Mouse (Mus musculus): Measurements from ENCODE around the gene Gpank1. TPM values are rescaled to one million over a fixed set of nuclear protein-coding genes. Genes with fewer than 3 reads are reported as not detected.
A peak's percentile ranks its signal among the peaks of the same experiment; 100 is the strongest.

The Gpank1 gene
- polyA plus RNA-seq, 1 experiment from 2014 or later, result 10.0 TPM

DNA sequence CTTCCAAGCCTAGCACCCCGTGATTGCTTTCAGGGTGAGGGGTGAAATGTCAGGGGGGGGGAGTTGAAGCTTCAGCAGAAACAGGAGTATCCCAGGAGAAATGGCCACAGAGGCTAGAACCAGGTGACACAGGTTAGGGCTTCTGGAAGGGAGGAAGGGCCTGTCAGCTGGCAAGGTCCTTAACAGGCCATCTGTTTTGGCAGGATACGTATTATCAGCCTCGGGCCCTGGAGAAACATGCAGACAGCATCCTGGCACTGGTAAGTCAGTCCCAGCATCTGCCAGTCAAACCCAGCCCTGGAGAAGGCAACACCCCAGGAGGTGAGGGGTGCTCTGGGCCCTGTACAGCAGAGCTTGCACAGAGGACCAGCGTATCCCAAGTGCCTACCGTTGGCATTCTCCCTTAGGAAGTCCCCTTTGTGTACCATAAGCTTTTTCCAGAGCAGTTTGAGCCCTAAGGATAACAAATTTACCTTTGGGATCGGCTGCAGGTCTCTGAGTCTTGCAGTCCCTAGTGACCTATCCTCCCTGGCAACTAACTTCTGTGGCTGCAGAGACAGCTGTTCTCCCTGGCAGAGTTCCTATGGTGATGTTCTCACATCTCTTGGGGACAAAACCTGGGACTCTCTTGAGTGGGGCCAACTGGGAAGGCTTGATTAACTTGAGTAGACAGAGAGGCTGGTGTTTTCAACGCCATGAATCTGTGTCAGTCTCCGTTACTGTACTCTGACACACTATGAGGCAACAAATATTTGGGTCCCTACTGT lies 30.9 kb upstream of the Gpank1 start:
- peak overlapping the region; percentile 79 for H3K9ac ChIP-seq (ENCODE audit: low read length)
- peaks cover 42% of the 10 kb centered on the region for H3K36me3 ChIP-seq (ENCODE audit: control insufficient read depth, insufficient read depth, low read length)
- H3K27me3 ChIP-seq (ENCODE audit: control insufficient read depth, insufficient read depth, low read length), result no peaks in the 10 kb centered on the region
- peak overlapping the region; percentile 0 to 87; a peak in 2 of 4 replicates for H3K27ac ChIP-seq (replicated peaks in 1 of 2; ENCODE audit: control insufficient read depth in 1 of 2, insufficient read depth in 1 of 2, low read depth in 2 of 2, low read length in 2 of 2)
- no peaks in the 10 kb centered on the region for H3K9me3 ChIP-seq (ENCODE audit: control insufficient read depth, low read length)
- ATAC-seq (ENCODE audit: insufficient number of reproducible peaks, insufficient read depth, low FRiP score, low read depth), result no peak
- 60% methylated on average over 8 of the region's 8 CpGs for WGBS
- H3K4me3 ChIP-seq (ENCODE audit: control insufficient read depth in 1 of 2, insufficient read depth in 1 of 2, low read depth in 1 of 2, low read length in 2 of 2), result peak overlapping the region; percentile 57 to 74; a peak in 3 of 4 replicates
- peaks cover 5 to 10% of the 10 kb centered on the region in 2 experiments for H3K4me1 ChIP-seq (ENCODE audit: control insufficient read depth in 2 of 2, insufficient read depth in 2 of 2, low read length in 2 of 2)
- peak overlapping the region; percentile 72 for H3K4me2 ChIP-seq (ENCODE audit: low read length)

DNA sequence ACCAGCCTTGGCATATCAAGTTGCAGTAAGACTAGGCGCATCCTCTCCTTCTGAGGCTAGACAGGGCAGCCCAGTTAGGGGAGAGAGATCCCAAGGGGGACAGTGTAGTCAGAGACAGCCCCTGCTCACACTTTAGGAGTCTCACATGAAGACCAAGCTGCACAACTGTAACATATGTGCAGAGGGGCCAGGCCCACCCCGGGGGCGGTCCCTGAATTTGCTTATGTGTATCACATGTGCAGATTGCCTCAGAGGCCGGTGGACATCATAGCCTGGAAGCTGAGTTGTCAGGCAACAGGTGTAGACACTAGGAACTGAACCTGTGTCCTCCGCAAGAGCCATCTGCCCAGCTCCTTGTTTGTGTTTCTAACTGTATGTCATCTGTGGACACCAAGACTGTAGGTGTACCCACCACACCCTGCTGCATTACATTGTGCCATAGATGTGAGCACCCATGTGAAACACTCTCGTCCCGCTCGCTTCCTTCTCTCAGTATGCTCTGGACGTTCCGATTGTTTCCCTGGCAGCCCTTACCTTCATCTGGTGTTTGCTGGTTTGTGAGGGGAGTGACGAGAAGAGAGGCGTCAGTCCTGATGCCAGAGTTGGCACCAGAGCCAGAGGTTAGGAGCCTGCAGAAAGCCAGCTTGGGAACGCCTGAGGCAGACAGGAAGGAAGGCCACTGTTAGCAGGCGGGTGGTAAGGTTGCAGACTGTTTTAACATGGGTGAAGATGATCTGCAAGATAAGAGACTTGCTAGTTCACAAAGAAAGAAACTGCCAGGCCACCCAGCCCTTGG lies 28.7 kb upstream of the Gpank1 start:
- ATAC-seq (ENCODE audit: insufficient number of reproducible peaks, insufficient read depth, low FRiP score, low read depth), result no peak
- peaks cover 5 to 10% of the 10 kb centered on the region in 2 experiments for H3K4me1 ChIP-seq (ENCODE audit: control insufficient read depth in 2 of 2, insufficient read depth in 2 of 2, low read length in 2 of 2)
- H3K4me3 ChIP-seq (ENCODE audit: control insufficient read depth in 1 of 2, insufficient read depth in 1 of 2, low read depth in 1 of 2, low read length in 2 of 2), result no peak overlapping the region
- H3K27ac ChIP-seq (replicated peaks in 1 of 2; ENCODE audit: control insufficient read depth in 1 of 2, insufficient read depth in 1 of 2, low read depth in 2 of 2, low read length in 2 of 2), result no peak overlapping the region
- no peak overlapping the region for H3K4me2 ChIP-seq (ENCODE audit: low read length)
- H3K9me3 ChIP-seq (ENCODE audit: control insufficient read depth, low read length), result no peaks in the 10 kb centered on the region
- peaks cover 64% of the 10 kb centered on the region for H3K36me3 ChIP-seq (ENCODE audit: control insufficient read depth, insufficient read depth, low read length)
- H3K27me3 ChIP-seq (ENCODE audit: control insufficient read depth, insufficient read depth, low read length), result no peaks in the 10 kb centered on the region
- WGBS, result 90% methylated on average over 14 of the region's 14 CpGs
- H3K9ac ChIP-seq (ENCODE audit: low read length), result no peak overlapping the region

DNA sequence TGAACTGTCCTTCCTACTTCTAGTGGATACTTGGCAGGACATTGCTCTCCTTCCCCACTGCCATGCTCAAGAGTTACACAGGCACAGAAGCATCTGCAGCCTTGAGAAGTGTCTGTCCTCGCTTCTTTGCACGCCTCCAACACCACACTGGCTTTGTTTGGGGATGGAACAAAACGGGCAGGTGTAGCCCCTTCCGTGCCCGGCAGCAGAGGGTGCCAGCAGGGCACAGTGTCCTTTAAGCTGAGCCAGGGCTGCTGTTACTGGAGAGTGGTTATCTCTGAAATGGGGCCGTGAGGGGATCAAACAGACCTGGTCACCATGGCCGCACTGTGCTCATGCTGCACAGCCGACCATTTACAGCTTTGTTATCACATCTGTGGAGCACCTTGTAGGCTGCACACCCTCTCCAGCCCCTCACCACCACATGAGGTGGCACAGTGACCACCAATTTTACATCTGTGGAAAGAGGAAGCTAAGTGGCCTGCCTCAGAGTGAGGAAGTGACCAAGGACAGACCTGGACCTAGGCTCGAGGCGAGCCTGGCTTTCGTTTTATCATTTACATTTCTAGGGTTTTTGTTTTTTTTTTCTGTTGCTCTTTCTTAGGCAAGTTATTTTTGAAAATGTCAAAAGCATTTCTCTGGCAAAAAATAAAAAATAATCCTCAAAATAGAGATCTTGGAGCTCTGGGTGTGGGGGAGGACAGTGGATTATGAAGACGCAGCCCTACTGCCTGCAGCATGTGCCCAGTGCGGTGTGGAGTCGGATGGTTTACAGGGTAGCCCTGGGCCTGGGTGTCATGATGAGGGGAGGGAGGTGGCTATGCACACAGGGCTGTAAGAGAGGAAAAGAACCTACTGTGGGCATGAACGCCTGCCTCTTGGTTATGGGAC lies 26.5 kb upstream of the Gpank1 start:
- no peak overlapping the region for H3K27ac ChIP-seq (replicated peaks in 1 of 2; ENCODE audit: control insufficient read depth in 1 of 2, insufficient read depth in 1 of 2, low read depth in 2 of 2, low read length in 2 of 2)
- no peak overlapping the region for H3K4me2 ChIP-seq (ENCODE audit: low read length)
- peaks cover 84% of the 10 kb centered on the region for H3K36me3 ChIP-seq (ENCODE audit: control insufficient read depth, insufficient read depth, low read length)
- H3K27me3 ChIP-seq (ENCODE audit: control insufficient read depth, insufficient read depth, low read length), result no peaks in the 10 kb centered on the region
- H3K9me3 ChIP-seq (ENCODE audit: control insufficient read depth, low read length), result no peaks in the 10 kb centered on the region
- 71% methylated on average over 15 of the region's 15 CpGs for WGBS
- no peak overlapping the region for H3K9ac ChIP-seq (ENCODE audit: low read length)
- no peak for ATAC-seq (ENCODE audit: insufficient number of reproducible peaks, insufficient read depth, low FRiP score, low read depth)
- peaks cover 5 to 10% of the 10 kb centered on the region in 2 experiments for H3K4me1 ChIP-seq (ENCODE audit: control insufficient read depth in 2 of 2, insufficient read depth in 2 of 2, low read length in 2 of 2)
- no peak overlapping the region for H3K4me3 ChIP-seq (ENCODE audit: control insufficient read depth in 1 of 2, insufficient read depth in 1 of 2, low read depth in 1 of 2, low read length in 2 of 2)

DNA sequence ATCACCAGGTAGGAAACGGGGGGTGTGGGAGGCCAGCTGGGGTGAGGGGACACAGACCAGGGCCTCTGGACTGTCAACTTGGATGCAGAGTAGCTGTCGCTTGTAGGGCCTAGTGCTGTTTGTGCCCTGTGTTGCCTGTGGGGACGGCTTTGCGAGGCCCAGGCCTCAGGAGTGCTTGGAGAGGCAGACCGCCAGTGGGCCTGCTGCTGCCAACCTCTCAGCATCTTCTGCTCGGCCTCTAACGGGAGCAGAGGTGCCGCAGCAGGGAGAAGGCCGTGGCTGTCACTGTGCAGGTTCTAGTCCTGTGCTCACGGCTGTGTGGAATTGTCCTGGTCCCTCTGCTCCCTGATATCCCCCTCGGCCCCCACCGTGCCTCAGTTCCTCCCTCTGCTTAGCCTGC lies 24.7 kb upstream of the Gpank1 start:
- Histone ChIP-seq H3K27me3 (ENCODE audit: control insufficient read depth, insufficient read depth, low read length) (no peaks in the 10 kb centered on the region), H3K4me3 (ENCODE audit: control insufficient read depth in 1 of 2, insufficient read depth in 1 of 2, low read depth in 1 of 2, low read length in 2 of 2) (no peak overlapping the region), H3K4me2 (ENCODE audit: low read length) (no peak overlapping the region), H3K27ac (replicated peaks in 1 of 2; ENCODE audit: control insufficient read depth in 1 of 2, insufficient read depth in 1 of 2, low read depth in 2 of 2, low read length in 2 of 2) (no peak overlapping the region; a peak in 1 of 4 replicates), H3K36me3 (ENCODE audit: control insufficient read depth, insufficient read depth, low read length) (peaks cover 97% of the 10 kb centered on the region), H3K9ac (ENCODE audit: low read length) (peak overlapping the region; percentile 16; the same call in 1 of the 2 replicates), H3K4me1 (ENCODE audit: control insufficient read depth in 2 of 2, insufficient read depth in 2 of 2, low read length in 2 of 2) (no peaks in the 10 kb centered on the region), H3K9me3 (ENCODE audit: control insufficient read depth, low read length) (no peaks in the 10 kb centered on the region)
- 83% methylated on average over 12 of the region's 12 CpGs for WGBS
- no peak for ATAC-seq (ENCODE audit: insufficient number of reproducible peaks, insufficient read depth, low FRiP score, low read depth)

DNA sequence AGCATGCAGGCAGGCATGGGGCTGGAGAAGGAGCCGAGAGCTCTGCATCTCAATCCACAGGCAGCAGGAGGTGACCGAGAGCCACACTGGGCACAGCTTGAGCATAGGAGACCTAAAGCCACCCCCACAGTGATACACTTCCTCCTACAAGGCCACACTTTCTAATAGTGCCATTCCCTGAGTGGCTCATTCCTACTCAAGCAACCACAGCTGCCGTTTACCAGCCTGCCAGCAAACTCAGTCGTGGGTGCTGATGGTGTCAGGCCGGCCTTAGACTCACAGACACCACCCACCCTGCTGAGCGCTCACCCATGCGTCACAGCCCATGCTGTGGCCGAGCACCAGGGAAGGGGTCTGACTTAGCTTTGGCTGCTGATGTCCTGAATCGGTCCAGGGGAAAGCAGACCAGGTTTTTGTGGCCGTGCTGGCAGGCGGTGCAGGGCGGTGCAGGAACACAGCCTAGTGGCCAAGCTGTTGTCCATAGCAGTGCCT lies 24.0 kb upstream of the Gpank1 start:
- no peaks in the 10 kb centered on the region for H3K9me3 ChIP-seq (ENCODE audit: control insufficient read depth, low read length)
- no peak overlapping the region for H3K4me3 ChIP-seq (ENCODE audit: control insufficient read depth in 1 of 2, insufficient read depth in 1 of 2, low read depth in 1 of 2, low read length in 2 of 2)
- WGBS, result 90% methylated on average over 12 of the region's 12 CpGs
- no peak for ATAC-seq (ENCODE audit: insufficient number of reproducible peaks, insufficient read depth, low FRiP score, low read depth)
- H3K4me2 ChIP-seq (ENCODE audit: low read length), result no peak overlapping the region
- H3K36me3 ChIP-seq (ENCODE audit: control insufficient read depth, insufficient read depth, low read length), result peaks cover 98% of the 10 kb centered on the region
- no peak overlapping the region for H3K27ac ChIP-seq (replicated peaks in 1 of 2; ENCODE audit: control insufficient read depth in 1 of 2, insufficient read depth in 1 of 2, low read depth in 2 of 2, low read length in 2 of 2)
- no peaks in the 10 kb centered on the region for H3K27me3 ChIP-seq (ENCODE audit: control insufficient read depth, insufficient read depth, low read length)
- no peak overlapping the region for H3K9ac ChIP-seq (ENCODE audit: low read length)
- no peaks in the 10 kb centered on the region; a peak in 1 of 4 replicates for H3K4me1 ChIP-seq (ENCODE audit: control insufficient read depth in 2 of 2, insufficient read depth in 2 of 2, low read length in 2 of 2)

DNA sequence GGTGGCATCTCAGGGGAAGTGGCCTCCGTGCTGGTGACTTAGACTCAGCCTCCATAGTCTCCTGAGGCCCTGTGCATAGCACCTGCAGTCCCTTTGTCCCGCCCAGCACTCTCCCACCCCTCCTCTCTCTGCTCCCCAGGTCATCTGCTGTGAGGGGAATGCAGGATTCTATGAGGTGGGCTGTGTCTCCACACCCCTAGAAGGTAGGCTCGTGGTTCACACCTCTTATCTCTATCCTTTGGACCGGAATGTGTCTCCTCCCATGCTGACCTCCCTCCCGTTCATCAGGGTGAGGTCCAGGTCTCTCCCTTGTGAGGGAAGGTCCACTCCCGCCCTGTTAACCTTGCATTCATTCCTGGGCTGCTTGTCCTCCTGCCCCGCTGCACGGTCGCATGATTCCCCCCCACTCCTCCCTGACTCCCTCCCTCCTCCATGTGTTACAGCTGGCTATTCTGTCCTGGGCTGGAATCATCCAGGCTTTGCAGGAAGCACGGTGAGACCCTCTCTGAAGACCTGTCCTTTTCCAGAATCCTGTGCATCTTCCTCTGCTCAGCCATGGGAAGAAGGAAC lies 21.0 kb upstream of the Gpank1 start:
- H3K4me2 ChIP-seq (ENCODE audit: low read length), result no peak overlapping the region
- peaks cover 92% of the 10 kb centered on the region for H3K36me3 ChIP-seq (ENCODE audit: control insufficient read depth, insufficient read depth, low read length)
- H3K27ac ChIP-seq (replicated peaks in 1 of 2; ENCODE audit: control insufficient read depth in 1 of 2, insufficient read depth in 1 of 2, low read depth in 2 of 2, low read length in 2 of 2), result no peak overlapping the region
- no peak for ATAC-seq (ENCODE audit: insufficient number of reproducible peaks, insufficient read depth, low FRiP score, low read depth)
- no peak overlapping the region for H3K9ac ChIP-seq (ENCODE audit: low read length)
- 47% methylated on average over 10 of the region's 10 CpGs for WGBS
- H3K9me3 ChIP-seq (ENCODE audit: control insufficient read depth, low read length), result no peaks in the 10 kb centered on the region
- no peaks in the 10 kb centered on the region for H3K27me3 ChIP-seq (ENCODE audit: control insufficient read depth, insufficient read depth, low read length)
- H3K4me3 ChIP-seq (ENCODE audit: control insufficient read depth in 1 of 2, insufficient read depth in 1 of 2, low read depth in 1 of 2, low read length in 2 of 2), result no peak overlapping the region
- peaks cover 6 to 12% of the 10 kb centered on the region in 2 experiments; a peak in 3 of 4 replicates for H3K4me1 ChIP-seq (ENCODE audit: control insufficient read depth in 2 of 2, insufficient read depth in 2 of 2, low read length in 2 of 2)

DNA sequence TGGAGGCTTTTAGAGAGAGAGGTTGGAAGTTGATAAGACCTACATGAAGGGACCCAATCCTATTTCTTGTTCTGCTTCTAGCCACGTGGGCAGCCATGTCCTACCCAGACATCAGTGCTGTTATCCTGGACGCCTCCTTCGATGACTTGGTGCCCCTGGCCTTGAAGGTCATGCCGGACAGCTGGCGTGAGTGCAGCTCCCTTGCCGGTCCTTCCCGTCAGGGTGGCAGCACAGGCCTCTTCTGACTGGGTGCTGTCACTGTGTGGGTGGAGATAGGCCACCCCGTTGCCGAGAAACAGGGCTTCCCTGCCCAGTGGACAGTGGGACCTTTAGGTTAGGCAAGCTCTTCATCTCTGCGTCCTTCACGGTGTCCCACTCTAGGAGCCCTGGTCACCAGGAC lies 20.1 kb upstream of the Gpank1 start:
- Histone ChIP-seq H3K4me2 (ENCODE audit: low read length) (no peak overlapping the region), H3K4me1 (ENCODE audit: control insufficient read depth in 2 of 2, insufficient read depth in 2 of 2, low read length in 2 of 2) (peaks cover 7 to 12% of the 10 kb centered on the region in 2 experiments; a peak in 3 of 4 replicates), H3K4me3 (ENCODE audit: control insufficient read depth in 1 of 2, insufficient read depth in 1 of 2, low read depth in 1 of 2, low read length in 2 of 2) (no peak overlapping the region), H3K27me3 (ENCODE audit: control insufficient read depth, insufficient read depth, low read length) (no peaks in the 10 kb centered on the region), H3K36me3 (ENCODE audit: control insufficient read depth, insufficient read depth, low read length) (peaks cover 84% of the 10 kb centered on the region), H3K9ac (ENCODE audit: low read length) (no peak overlapping the region), H3K27ac (replicated peaks in 1 of 2; ENCODE audit: control insufficient read depth in 1 of 2, insufficient read depth in 1 of 2, low read depth in 2 of 2, low read length in 2 of 2) (no peak overlapping the region), H3K9me3 (ENCODE audit: control insufficient read depth, low read length) (no peaks in the 10 kb centered on the region)
- ATAC-seq (ENCODE audit: insufficient number of reproducible peaks, insufficient read depth, low FRiP score, low read depth), result no peak
- WGBS, result 87% methylated on average over 11 of the region's 11 CpGs

All from heart, embryonic 14.5 days (tissue).